Mouse (Mus musculus): ENCODE measurements around the gene Mfsd9. TPM values are rescaled to one million over a fixed set of nuclear protein-coding genes. Genes with fewer than 3 reads are reported as not detected.

Mfsd9 gene
- 1.4 and 1.6 TPM in 2 replicates for polyA plus RNA-seq (2011; ENCODE audit: insufficient read depth, insufficient read length, low read depth, missing spikeins)

DNA sequence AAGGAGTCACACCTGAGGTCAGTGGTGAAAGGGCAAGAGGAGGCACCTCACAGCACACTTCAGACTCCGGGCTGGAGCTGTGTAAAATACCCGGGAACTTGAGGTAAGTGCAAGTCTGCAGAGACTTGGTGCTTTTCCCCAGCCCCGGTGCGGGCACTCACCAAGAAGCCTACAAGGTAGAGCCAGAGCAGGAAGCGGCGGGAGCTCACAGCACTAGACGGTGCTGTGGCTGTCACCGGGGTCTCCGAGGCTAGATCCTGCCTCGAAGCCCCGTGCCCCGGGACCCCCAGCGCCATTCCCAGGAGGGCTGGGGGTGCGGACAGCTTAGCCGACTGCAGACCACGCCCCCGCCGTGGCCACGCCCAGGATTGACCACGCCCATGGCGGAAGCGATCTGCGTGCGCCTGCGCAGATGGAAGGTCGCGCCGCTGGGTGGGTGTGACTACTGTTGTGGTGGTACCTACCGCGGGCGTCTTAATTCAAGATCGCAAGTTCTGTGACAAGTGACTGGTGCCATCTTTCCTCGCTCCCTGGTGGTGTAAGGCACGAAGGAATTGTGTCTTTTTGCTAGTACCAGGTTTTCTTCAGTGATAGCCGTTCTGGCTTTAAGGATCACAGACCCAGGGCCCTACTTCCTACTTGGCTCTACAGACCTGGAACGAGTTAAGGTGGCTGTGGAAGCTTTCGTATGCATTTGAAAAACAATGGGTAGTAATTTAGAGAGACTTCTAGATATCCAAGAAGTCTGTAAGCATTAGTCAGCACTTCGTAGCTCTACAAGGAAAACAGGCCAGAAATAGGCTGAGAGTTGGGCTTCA, at the start of gene Mfsd9:
Gene Mfsd9, minus strand, starts transcription at position 364 of the 818 bp plus-strand sequence.
- H3K9ac ChIP-seq (ENCODE audit: low read depth, poor library complexity, severe bottlenecking), result no peak within 1 kb of the TSS
- H3K36me3 ChIP-seq (ENCODE audit: control insufficient read depth, insufficient read depth, low read length, poor library complexity, severe bottlenecking), result no peaks in the 10 kb centered on the region
- H3K27ac ChIP-seq (ENCODE audit: insufficient read depth, low read length), result no peak within 1 kb of the TSS
- H3K9me3 ChIP-seq (replicated peaks; ENCODE audit: control insufficient read depth, insufficient read depth, low read length, poor library complexity, severe bottlenecking), result no peaks in the 10 kb centered on the region
- no peaks in the 10 kb centered on the region for H3K27me3 ChIP-seq (ENCODE audit: control insufficient read depth, insufficient read depth, low read length, poor library complexity, severe bottlenecking)
- H3K4me1 ChIP-seq (ENCODE audit: control insufficient read depth, insufficient read depth, low read length), result no peaks in the 10 kb centered on the region
- TF ChIP-seq CTCF (IDR thresholded peaks at IDR 0.05; ENCODE audit: low read depth, low read length) (no peak), POLR2A (IDR thresholded peaks at IDR 0.05; ENCODE audit: insufficient read depth, low read length) (no peak), EP300 (IDR thresholded peaks at IDR 0.05; ENCODE audit: insufficient read depth, low read depth, low read length) (no peak)
- H3K4me3 ChIP-seq (ENCODE audit: low read depth, low read length), result peak within 1 kb of the TSS; percentile 66

DNA sequence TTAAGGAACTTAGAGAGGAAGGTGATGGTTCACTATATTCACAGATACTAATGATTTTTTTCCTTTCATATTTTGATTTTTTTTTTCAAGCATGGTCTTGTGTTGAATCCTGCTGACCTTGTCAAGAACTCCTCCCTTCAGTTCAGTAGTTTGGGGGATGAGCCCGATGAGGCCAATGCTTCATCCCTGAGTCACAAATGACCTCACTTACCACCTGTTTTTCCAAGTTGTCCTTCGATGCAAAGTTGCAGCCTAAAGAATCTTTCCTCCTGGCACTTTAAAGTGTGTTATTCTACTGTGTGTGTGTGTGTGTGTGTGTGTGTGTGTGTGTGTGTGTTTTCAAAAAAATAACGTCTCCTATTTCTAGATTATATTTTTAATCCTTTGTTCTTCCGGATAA, 45.0 kb upstream of the Mfsd9 start:
- TF ChIP-seq POLR2A (IDR thresholded peaks at IDR 0.05; ENCODE audit: insufficient read depth, low read length) (no peak), EP300 (IDR thresholded peaks at IDR 0.05; ENCODE audit: insufficient read depth, low read depth, low read length) (no peak), CTCF (IDR thresholded peaks at IDR 0.05; ENCODE audit: low read depth, low read length) (no peak)
- H3K27me3 ChIP-seq (ENCODE audit: control insufficient read depth, insufficient read depth, low read length, poor library complexity, severe bottlenecking), result no peaks in the 10 kb centered on the region
- no peaks in the 10 kb centered on the region for H3K36me3 ChIP-seq (ENCODE audit: control insufficient read depth, insufficient read depth, low read length, poor library complexity, severe bottlenecking)

DNA sequence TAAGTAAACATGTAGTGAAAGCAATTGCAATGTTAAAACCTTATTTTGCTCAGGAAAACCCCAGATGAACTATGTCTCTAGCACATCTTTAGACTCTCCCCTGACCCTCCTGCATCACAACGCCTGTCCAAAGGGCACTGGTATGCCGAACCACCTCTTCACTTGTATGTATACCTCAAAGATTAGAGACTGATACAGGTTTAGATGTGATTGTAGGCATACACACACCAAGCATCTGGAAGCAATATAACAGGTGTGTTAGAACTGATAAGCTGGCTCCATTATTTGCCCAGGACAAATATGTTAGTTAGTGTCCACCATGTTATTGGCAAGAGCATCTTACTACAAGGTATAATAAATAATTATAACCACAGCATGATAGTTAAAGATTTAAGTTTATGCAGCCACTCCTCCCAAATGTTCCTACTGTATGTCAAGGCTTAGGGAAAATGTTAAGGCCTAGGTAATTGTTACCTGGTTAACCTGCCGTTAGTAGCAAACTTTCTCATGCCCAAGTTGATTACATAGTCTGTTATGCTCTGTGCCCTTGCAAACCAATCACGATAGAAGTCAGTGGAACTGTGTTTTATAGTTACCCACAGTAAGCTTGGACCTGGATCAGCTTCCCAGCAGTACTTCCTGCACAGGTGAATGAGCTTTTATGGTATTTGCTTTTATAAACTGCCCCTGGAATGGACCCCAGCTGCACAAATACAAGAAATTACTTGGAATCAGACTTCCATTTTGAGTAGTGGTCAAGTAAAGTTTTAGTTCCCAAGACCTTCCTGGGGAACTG, 40.4 kb upstream of the Mfsd9 start:
- H3K9me3 ChIP-seq (replicated peaks; ENCODE audit: control insufficient read depth, insufficient read depth, low read length, poor library complexity, severe bottlenecking), result no peaks in the 10 kb centered on the region
- no peak overlapping the region for H3K4me3 ChIP-seq (ENCODE audit: low read depth, low read length)
- H3K4me1 ChIP-seq (ENCODE audit: control insufficient read depth, insufficient read depth, low read length), result no peaks in the 10 kb centered on the region
- no peak overlapping the region for H3K9ac ChIP-seq (ENCODE audit: low read depth, poor library complexity, severe bottlenecking)
- no peak overlapping the region for H3K27ac ChIP-seq (ENCODE audit: insufficient read depth, low read length)
- no peaks in the 10 kb centered on the region for H3K27me3 ChIP-seq (ENCODE audit: control insufficient read depth, insufficient read depth, low read length, poor library complexity, severe bottlenecking)
- TF ChIP-seq CTCF (IDR thresholded peaks at IDR 0.05; ENCODE audit: low read depth, low read length), result no peak
- no peak for TF ChIP-seq POLR2A (IDR thresholded peaks at IDR 0.05; ENCODE audit: insufficient read depth, low read length)
- TF ChIP-seq EP300 (IDR thresholded peaks at IDR 0.05; ENCODE audit: insufficient read depth, low read depth, low read length), result no peak
- no peaks in the 10 kb centered on the region for H3K36me3 ChIP-seq (ENCODE audit: control insufficient read depth, insufficient read depth, low read length, poor library complexity, severe bottlenecking)

More for the DNA sequence above, 45.0 kb upstream of the Mfsd9 start:
- no peaks in the 10 kb centered on the region for H3K9me3 ChIP-seq (replicated peaks; ENCODE audit: control insufficient read depth, insufficient read depth, low read length, poor library complexity, severe bottlenecking)
- no peaks in the 10 kb centered on the region for H3K4me1 ChIP-seq (ENCODE audit: control insufficient read depth, insufficient read depth, low read length)
- H3K9ac ChIP-seq (ENCODE audit: low read depth, poor library complexity, severe bottlenecking), result no peak overlapping the region
- no peak overlapping the region for H3K4me3 ChIP-seq (ENCODE audit: low read depth, low read length)
- H3K27ac ChIP-seq (ENCODE audit: insufficient read depth, low read length), result no peak overlapping the region

DNA sequence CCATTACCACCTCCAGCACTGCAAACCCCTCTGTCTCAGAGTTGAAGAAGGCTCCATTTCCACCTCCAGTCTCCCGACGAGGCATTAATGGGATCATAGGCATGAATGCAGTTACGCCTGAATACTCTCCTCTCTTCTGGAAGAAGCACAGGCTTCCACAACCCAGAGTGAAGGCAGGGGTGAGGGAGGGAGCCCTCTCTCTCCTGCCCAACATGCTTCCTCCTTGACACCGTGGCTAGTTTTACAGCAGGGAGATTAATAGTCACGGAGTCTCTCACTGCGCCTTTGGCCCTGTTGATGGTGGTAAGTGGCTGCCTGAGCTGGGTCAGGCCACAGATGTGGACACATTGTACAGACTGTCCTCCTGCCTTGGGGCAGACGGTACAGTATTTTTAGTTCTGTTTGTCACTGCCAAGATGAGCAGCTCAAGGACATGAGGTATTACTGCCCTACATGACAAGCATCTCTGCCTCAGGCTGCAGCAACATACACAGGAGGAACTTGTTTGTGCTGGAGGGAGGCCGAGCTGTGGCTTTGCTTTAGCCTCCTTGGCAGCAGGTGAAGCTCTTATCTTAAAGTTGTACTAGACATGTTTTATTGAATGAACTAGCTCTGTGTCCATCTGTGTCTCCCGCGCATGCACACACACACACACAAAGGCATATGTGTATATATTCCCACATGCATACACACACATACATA, 38.9 kb upstream of the Mfsd9 start:
- H3K9me3 ChIP-seq (replicated peaks; ENCODE audit: control insufficient read depth, insufficient read depth, low read length, poor library complexity, severe bottlenecking), result no peaks in the 10 kb centered on the region
- no peaks in the 10 kb centered on the region for H3K4me1 ChIP-seq (ENCODE audit: control insufficient read depth, insufficient read depth, low read length)
- no peaks in the 10 kb centered on the region for H3K27me3 ChIP-seq (ENCODE audit: control insufficient read depth, insufficient read depth, low read length, poor library complexity, severe bottlenecking)
- no peak overlapping the region for H3K4me3 ChIP-seq (ENCODE audit: low read depth, low read length)
- TF ChIP-seq POLR2A (IDR thresholded peaks at IDR 0.05; ENCODE audit: insufficient read depth, low read length) (no peak), EP300 (IDR thresholded peaks at IDR 0.05; ENCODE audit: insufficient read depth, low read depth, low read length) (no peak), CTCF (IDR thresholded peaks at IDR 0.05; ENCODE audit: low read depth, low read length) (no peak)
- H3K36me3 ChIP-seq (ENCODE audit: control insufficient read depth, insufficient read depth, low read length, poor library complexity, severe bottlenecking), result no peaks in the 10 kb centered on the region
- H3K9ac ChIP-seq (ENCODE audit: low read depth, poor library complexity, severe bottlenecking), result no peak overlapping the region
- no peak overlapping the region for H3K27ac ChIP-seq (ENCODE audit: insufficient read depth, low read length)

DNA sequence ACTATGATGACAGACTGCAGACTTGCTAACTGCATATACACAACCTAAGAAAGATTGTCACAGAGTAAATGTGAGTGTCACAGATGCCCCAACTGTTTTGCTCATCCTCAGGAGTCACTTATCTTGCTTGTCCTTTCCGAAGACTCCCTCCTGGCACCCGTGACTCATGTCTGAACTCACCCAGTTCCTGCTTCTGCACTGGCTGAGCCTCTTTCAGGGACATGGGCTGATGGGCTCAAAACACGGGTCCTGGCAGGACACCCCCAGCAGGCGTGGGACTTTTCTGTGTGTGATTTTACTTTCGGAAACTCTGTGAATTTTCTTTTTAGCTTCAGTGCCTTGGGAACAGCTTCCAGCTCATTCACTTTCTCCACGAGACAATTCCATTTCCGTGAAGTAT, 35.3 kb upstream of the Mfsd9 start:
- Histone ChIP-seq H3K9ac (ENCODE audit: low read depth, poor library complexity, severe bottlenecking) (no peak overlapping the region), H3K4me1 (ENCODE audit: control insufficient read depth, insufficient read depth, low read length) (no peaks in the 10 kb centered on the region), H3K4me3 (ENCODE audit: low read depth, low read length) (no peak overlapping the region), H3K36me3 (ENCODE audit: control insufficient read depth, insufficient read depth, low read length, poor library complexity, severe bottlenecking) (no peaks in the 10 kb centered on the region), H3K27me3 (ENCODE audit: control insufficient read depth, insufficient read depth, low read length, poor library complexity, severe bottlenecking) (no peaks in the 10 kb centered on the region), H3K9me3 (replicated peaks; ENCODE audit: control insufficient read depth, insufficient read depth, low read length, poor library complexity, severe bottlenecking) (no peaks in the 10 kb centered on the region), H3K27ac (ENCODE audit: insufficient read depth, low read length) (no peak overlapping the region)
- TF ChIP-seq POLR2A (IDR thresholded peaks at IDR 0.05; ENCODE audit: insufficient read depth, low read length) (no peak), CTCF (IDR thresholded peaks at IDR 0.05; ENCODE audit: low read depth, low read length) (no peak), EP300 (IDR thresholded peaks at IDR 0.05; ENCODE audit: insufficient read depth, low read depth, low read length) (no peak)

Measured in ES-Bruce4 (cell line).